Mouse (Mus musculus): ENCODE measurements around the gene Olfr102.

DNA sequence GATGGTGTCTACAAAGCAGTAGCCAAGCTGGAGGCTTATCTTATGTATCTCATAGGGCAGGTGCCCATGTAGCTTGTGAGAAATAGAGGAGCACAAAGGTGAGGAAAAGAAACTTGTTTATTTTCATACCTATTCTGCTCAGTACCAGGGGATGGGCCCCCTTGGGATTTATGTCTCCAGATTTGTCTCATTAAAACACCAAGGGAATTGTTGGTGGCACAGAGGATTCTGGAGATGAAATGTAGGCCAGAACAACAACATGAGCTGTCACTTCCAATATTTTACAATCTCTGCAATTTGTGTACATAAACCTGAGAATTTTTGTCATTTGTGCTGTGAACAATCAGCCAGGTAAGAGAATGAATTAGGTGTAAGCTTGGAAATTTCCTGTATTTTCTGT is 42.4 kb upstream of the Olfr102 start, which contains the start of gene Olfr104-ps:
- TF ChIP-seq POLR2A (IDR thresholded peaks at IDR 0.05; ENCODE audit: low read depth, low read length) (no peak), CTCF (conservative IDR thresholded peaks at IDR 0.05; ENCODE audit: insufficient read depth, insufficient read length, low read depth, low read length) (no peak)

Measured in kidney, adult 2 months (tissue).